Mouse (Mus musculus) G1E (cell line): ENCODE data around the gene Srp54c. TPM values are rescaled to one million over a fixed set of nuclear protein-coding genes. Genes with fewer than 3 reads are reported as not detected.

Experiments
- ATAC-seq: 2 replicates; pipeline ENCODE4 v1.8.0; 2016; ENCODE audit warnings: mild to moderate bottlenecking; ENCODE audit not compliant: insufficient number of reproducible peaks, poor library complexity, low FRiP score, severe bottlenecking; ENCODE audit errors: extremely low read depth
- DNase-seq: peaks from one replicate; pipeline ENCODE4 v3.0.0; 2012; ENCODE audit warnings: low spot score
- H3K27me3 ChIP-seq: 2 replicates; pipeline ENCODE4 v1.6.1; 2012; ENCODE audit warnings: mild to moderate bottlenecking, low read length, inconsistent platforms; ENCODE audit not compliant: insufficient read depth
- H3K36me3 ChIP-seq: replicated peaks from 2 replicates; pipeline ENCODE3; 2012; ENCODE audit warnings: mild to moderate bottlenecking, inconsistent platforms
- H3K4me1 ChIP-seq: 2 replicates; pipeline ENCODE4 v1.6.1; 2012; ENCODE audit warnings: low read depth, low read length, inconsistent platforms, mixed read lengths; ENCODE audit not compliant: insufficient read depth
- H3K4me3 ChIP-seq: 2 replicates; pipeline ENCODE4 v1.5.1; 2012; ENCODE audit warnings: low read depth, mild to moderate bottlenecking, inconsistent platforms, low read length, moderate library complexity, mixed read lengths
- H3K9me3 ChIP-seq: replicated peaks from 2 replicates; pipeline ENCODE4 v1.6.1; 2012; ENCODE audit warnings: inconsistent platforms
- CTCF ChIP-seq: IDR thresholded peaks from 2 replicates; pipeline ENCODE4 v1.5.1; 2012; ENCODE audit warnings: low read depth, low read length, inconsistent platforms, mixed read lengths
- GATA1 ChIP-seq: IDR thresholded peaks from 2 replicates; pipeline ENCODE4 v1.6.1; 2012; ENCODE audit warnings: borderline replicate concordance, low read length, inconsistent platforms, mixed read lengths
- GATA2 ChIP-seq: IDR thresholded peaks from 2 replicates; pipeline ENCODE4 v1.6.1; 2012; ENCODE audit warnings: low read depth, low read length, inconsistent platforms, borderline replicate concordance
- POLR2AphosphoS5 ChIP-seq: IDR thresholded peaks from 2 replicates; pipeline ENCODE4 v1.6.1; 2012; ENCODE audit warnings: low read depth, low read length, inconsistent platforms; ENCODE audit not compliant: insufficient replicate concordance
- TAL1 ChIP-seq: conservative IDR thresholded peaks from 2 replicates; pipeline ENCODE4 v1.6.1; 2012; ENCODE audit warnings: low read depth, low read length, inconsistent platforms, mixed read lengths
- polyA plus RNA-seq: library from polyadenylated mRNA; stranded (reverse); fragments of >175 nt; gene quantifications from 2 replicates; pipeline ENCODE4 v1.2.3, GENCODE M21; 2012
- total RNA-seq, 2 experiments: library from RNA; stranded (forward) in 1 of 2; stranded (reverse) in 1 of 2; fragments of 200-1000 nt in 1 of 2; fragments of >200 nt in 1 of 2; fragmentation: Nextera tagmentation in 1 of 2; gene quantifications; 2 replicates each; pipeline ENCODE4 v1.2.3; 2014 to 2017

Gene Srp54c
- total and polyA plus RNA-seq, 3 experiments, result 2.3 to 154 (median 102) TPM

DNA sequence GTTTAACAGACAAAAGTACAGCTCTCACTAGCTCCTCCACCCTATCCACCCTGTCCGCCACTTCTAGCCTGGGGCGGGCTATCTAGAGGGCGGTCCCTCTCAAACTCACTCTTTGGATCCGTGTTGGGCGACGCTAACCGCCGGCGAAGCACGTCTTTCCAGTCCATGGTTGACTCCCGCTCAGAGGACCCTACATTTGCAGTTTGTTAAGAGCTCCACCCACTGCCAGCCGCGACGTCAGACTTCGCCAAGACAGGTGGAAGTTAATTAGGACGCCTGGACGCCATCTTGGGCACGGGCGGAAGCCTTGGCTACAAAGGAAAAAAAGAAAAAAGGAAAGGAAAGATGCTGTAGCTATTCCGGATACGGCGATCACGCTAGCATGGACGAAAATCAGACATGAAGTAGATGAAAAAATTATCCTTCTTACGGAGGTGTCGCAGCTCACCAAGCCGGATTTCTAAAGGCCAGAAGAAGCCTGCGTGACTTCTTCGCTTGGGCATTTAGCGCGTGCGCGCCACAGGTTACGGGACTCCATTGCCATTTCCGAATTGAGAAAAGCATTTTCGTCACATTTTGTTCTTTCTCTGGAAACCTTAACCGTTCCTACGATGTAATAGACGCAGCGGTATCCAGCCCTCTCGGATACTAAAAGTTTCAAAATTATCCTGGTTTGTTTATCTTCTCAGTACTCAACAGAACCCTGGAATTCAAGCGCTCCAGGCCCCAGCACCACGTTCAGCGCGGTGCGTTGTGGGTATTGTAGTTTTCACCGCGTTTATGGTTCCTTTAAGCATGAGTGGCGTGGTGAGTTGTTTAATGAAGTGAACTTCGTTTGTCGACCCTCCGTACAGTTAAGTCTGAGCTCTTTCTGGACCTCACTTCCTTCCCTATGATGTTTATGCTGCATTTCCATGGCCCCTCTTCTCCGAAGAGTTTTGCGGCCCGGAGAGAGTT, 72.8 kb downstream of the Srp54c start, which contains the start of gene Ppp2r3c:
Gene Ppp2r3c, minus strand, starts transcription at position 514 of the 957 bp plus-strand sequence.
- peak; percentile 87 for DNase-seq
- Histone ChIP-seq H3K4me3 (peak within 1 kb of the TSS; percentile 72), H3K36me3 (peaks cover 57% of the 10 kb centered on the region), H3K4me1 (peaks cover 44% of the 10 kb centered on the region), H3K9me3 (peaks cover 5% of the 10 kb centered on the region), H3K27me3 (no peaks in the 10 kb centered on the region)
- TF ChIP-seq GATA1 (no peak), GATA2 (no peak)
- peak; percentile 90 for ATAC-seq

DNA sequence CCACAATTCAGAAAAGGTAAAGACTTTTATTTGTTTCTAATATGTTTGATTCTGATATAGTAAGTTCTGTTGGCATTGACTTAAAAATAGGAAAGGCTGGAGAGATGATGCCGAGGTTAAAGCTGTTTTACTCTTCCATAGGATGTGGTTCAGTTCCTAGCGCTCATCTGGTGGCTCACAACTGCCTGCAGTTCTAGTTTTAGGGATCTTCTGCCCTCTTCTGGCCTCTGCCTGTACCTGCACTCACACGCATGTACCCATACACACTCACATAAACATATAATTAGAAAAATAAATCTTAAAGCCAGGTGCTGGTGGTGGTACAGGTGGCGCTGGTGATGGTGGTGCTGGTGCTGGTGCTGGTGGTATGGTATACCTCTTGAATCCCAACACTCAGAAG, 76.4 kb downstream of the Srp54c start:
- H3K36me3 ChIP-seq, result peaks cover 57% of the 10 kb centered on the region
- TF ChIP-seq TAL1 (no peak), CTCF (no peak), GATA2 (no peak), GATA1 (no peak), POLR2AphosphoS5 (no peak)

DNA sequence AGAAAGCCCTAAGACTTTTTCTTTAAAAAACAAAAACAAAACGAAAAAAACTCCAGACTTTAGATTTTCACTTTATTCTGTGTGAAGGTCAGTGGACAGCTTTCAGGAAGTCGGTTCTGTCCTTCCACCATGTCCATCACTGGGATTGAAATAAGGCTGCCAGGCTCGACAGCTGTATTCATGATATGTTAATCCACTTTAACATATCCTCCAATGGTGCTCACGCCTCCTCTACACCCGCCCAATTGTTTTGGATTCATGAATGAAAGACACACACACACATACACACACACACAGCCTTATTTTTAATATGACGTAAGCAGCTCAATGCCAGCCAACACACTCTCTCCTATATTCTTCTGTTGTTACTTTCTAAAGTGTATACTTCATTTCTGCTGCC, 77.6 kb downstream of the Srp54c start:
- H3K4me3 ChIP-seq, result no peak overlapping the region
- TF ChIP-seq POLR2AphosphoS5, result no peak
- TF ChIP-seq CTCF, result no peak
- no peak for TF ChIP-seq GATA2
- no peak for TF ChIP-seq GATA1
- TF ChIP-seq TAL1, result no peak
- H3K36me3 ChIP-seq, result peaks cover 67% of the 10 kb centered on the region
- H3K9me3 ChIP-seq, result peaks cover 5% of the 10 kb centered on the region
- H3K4me1 ChIP-seq, result peaks cover 34% of the 10 kb centered on the region
- ATAC-seq, result no peak
- no peak for DNase-seq
- no peaks in the 10 kb centered on the region for H3K27me3 ChIP-seq

More for the DNA sequence above, 76.4 kb downstream of the Srp54c start:
- DNase-seq, result no peak
- peaks cover 34% of the 10 kb centered on the region for H3K4me1 ChIP-seq
- H3K27me3 ChIP-seq, result no peaks in the 10 kb centered on the region
- H3K9me3 ChIP-seq, result peaks cover 5% of the 10 kb centered on the region
- no peak for ATAC-seq
- no peak overlapping the region for H3K4me3 ChIP-seq

DNA sequence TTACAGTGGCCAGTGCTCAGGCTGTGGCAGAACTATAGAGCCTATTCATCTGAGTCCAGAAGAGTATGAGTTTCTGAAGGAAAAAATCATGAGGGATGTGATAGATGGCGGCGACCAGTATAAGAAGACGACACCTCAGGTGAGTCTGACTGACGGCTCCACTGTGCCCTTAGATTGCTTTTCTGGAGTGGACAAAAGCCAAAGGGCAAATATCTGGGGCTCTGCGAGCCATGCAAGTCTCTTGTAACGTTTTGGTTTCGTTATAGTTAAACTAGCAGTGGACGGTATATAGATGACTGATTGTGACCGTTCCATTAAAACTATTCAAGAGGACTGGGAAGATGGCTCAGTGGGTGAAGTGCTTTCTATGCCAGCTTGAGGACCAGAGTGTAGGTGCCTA, 78.8 kb downstream of the Srp54c start:
- H3K36me3 ChIP-seq, result peaks cover 75% of the 10 kb centered on the region
- H3K4me1 ChIP-seq, result peaks cover 30% of the 10 kb centered on the region
- DNase-seq, result no peak
- H3K27me3 ChIP-seq, result no peaks in the 10 kb centered on the region
- no peak for ATAC-seq
- peaks cover 5% of the 10 kb centered on the region for H3K9me3 ChIP-seq
- no peak for TF ChIP-seq TAL1
- TF ChIP-seq CTCF, result no peak
- TF ChIP-seq GATA2, result no peak
- no peak for TF ChIP-seq GATA1
- no peak for TF ChIP-seq POLR2AphosphoS5
- H3K4me3 ChIP-seq, result no peak overlapping the region

DNA sequence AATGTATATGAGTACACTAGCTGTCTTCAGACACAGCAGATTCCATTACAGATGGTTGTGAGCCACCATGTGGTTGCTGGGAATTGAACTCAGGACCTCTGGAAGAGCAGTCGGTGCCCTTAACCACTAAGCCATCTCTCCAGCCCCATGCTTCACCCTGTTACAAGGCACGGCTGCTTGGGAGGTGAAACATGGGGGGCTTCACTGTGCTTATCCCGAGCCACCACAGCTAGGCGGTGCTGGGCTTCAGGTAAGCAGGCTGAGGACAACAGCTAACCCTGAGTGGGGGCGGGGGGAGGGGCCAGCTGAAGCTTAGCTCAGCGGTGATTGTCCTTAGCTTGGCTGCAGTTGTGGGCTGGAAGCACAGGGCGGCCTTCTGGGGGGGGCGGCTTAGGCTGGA, 79.5 kb downstream of the Srp54c start:
- TF ChIP-seq GATA2 (no peak), CTCF (no peak), TAL1 (no peak), POLR2AphosphoS5 (no peak), GATA1 (no peak)
- Histone ChIP-seq H3K4me1 (peaks cover 25% of the 10 kb centered on the region), H3K27me3 (no peaks in the 10 kb centered on the region), H3K9me3 (peaks cover 5% of the 10 kb centered on the region), H3K36me3 (peaks cover 79% of the 10 kb centered on the region), H3K4me3 (no peak overlapping the region; the same call in 1 of the 2 replicates)
- DNase-seq, result no peak
- no peak for ATAC-seq

DNA sequence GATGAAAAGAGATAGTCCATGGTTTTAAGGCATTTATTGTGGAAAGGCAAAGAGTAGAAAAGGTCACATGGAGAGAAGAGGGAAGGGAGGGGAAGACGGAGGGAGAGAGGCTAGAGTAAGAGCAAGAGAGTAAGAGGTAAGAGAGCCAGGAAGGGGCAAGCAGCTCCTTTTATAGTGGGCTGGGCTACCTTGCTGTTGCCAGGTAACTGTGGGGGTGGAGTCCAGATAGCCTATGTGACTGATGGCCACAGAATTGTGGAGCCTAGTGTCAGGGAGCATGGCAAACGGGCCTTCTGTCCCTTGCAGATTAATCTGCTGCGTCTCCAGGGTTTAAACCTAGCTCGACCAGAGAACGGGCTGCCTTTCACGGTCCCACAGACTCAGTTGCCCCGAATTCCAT, 81.9 kb downstream of the Srp54c start:
- Histone ChIP-seq H3K27me3 (no peaks in the 10 kb centered on the region), H3K36me3 (peaks cover 87% of the 10 kb centered on the region), H3K4me1 (peaks cover 24% of the 10 kb centered on the region), H3K4me3 (no peak overlapping the region), H3K9me3 (no peaks in the 10 kb centered on the region)
- no peak for DNase-seq
- no peak for ATAC-seq
- TF ChIP-seq GATA2, result no peak
- no peak for TF ChIP-seq TAL1
- no peak for TF ChIP-seq POLR2AphosphoS5
- TF ChIP-seq CTCF, result no peak
- no peak for TF ChIP-seq GATA1

Other genes starting within 250 kb of the Srp54c start
- not detected in 2 replicates for gene Gm20403, start 243.6 kb upstream of the Srp54c start, total RNA-seq (2014; fragmentation: Nextera tagmentation)
- not detected in 2 replicates for gene Gm20403, start 243.6 kb upstream of the Srp54c start, total RNA-seq (2017)
- 0.46 and 0.79 TPM in 2 replicates for gene Gm20403, start 243.6 kb upstream of the Srp54c start, polyA plus RNA-seq
- gene Baz1a, start 215.8 kb upstream of the Srp54c start, total RNA-seq (2014; fragmentation: Nextera tagmentation), result 343 and 370 TPM in 2 replicates
- gene Baz1a, start 215.8 kb upstream of the Srp54c start, total RNA-seq (2017), result 138 and 174 TPM in 2 replicates
- 34.1 and 35.2 TPM in 2 replicates for gene Baz1a, start 215.8 kb upstream of the Srp54c start, polyA plus RNA-seq
- gene 2700097O09Rik, start 150.1 kb upstream of the Srp54c start, total RNA-seq (2014; fragmentation: Nextera tagmentation), result 46.5 and 53.1 TPM in 2 replicates
- gene 2700097O09Rik, start 150.1 kb upstream of the Srp54c start, total RNA-seq (2017), result 42.5 and 42.8 TPM in 2 replicates
- 1.5 and 1.7 TPM in 2 replicates for gene 2700097O09Rik, start 150.1 kb upstream of the Srp54c start, polyA plus RNA-seq
- 287 and 299 TPM in 2 replicates for gene Srp54a, start 149.9 kb upstream of the Srp54c start, total RNA-seq (2014; fragmentation: Nextera tagmentation)
- 279 and 303 TPM in 2 replicates for gene Srp54a, start 149.9 kb upstream of the Srp54c start, total RNA-seq (2017)
- 67.6 and 70.2 TPM in 2 replicates for gene Srp54a, start 149.9 kb upstream of the Srp54c start, polyA plus RNA-seq
- 6.9 and 11.7 TPM in 2 replicates for gene Fam177a, start 105.7 kb upstream of the Srp54c start, total RNA-seq (2014; fragmentation: Nextera tagmentation)
- 22.7 and 26.1 TPM in 2 replicates for gene Fam177a, start 105.7 kb upstream of the Srp54c start, total RNA-seq (2017)
- 6.7 and 7.4 TPM in 2 replicates for gene Fam177a, start 105.7 kb upstream of the Srp54c start, polyA plus RNA-seq
- 128 and 152 TPM in 2 replicates for gene Srp54b, start 75.1 kb upstream of the Srp54c start, total RNA-seq (2014; fragmentation: Nextera tagmentation)
- gene Srp54b, start 75.1 kb upstream of the Srp54c start, total RNA-seq (2017), result 217 and 252 TPM in 2 replicates
- gene Srp54b, start 75.1 kb upstream of the Srp54c start, polyA plus RNA-seq, result 133 and 152 TPM in 2 replicates
- 19.1 and 22.5 TPM in 2 replicates for gene 1700047I17Rik2, start 30.6 kb upstream of the Srp54c start, total RNA-seq (2014; fragmentation: Nextera tagmentation)
- not detected in 2 replicates for gene 1700047I17Rik2, start 30.6 kb upstream of the Srp54c start, total RNA-seq (2017)
- gene 1700047I17Rik2, start 30.6 kb upstream of the Srp54c start, polyA plus RNA-seq, result not detected in 2 replicates
- 50.0 and 52.7 TPM in 2 replicates for gene 1110008L16Rik, start 69.4 kb downstream of the Srp54c start, total RNA-seq (2014; fragmentation: Nextera tagmentation)
- 38.5 and 40.4 TPM in 2 replicates for gene 1110008L16Rik, start 69.4 kb downstream of the Srp54c start, total RNA-seq (2017)
- gene 1110008L16Rik, start 69.4 kb downstream of the Srp54c start, polyA plus RNA-seq, result 3.0 and 4.0 TPM in 2 replicates
- 52.3 and 59.3 TPM in 2 replicates for gene Ppp2r3c, start 72.8 kb downstream of the Srp54c start, total RNA-seq (2014; fragmentation: Nextera tagmentation)
- gene Ppp2r3c, start 72.8 kb downstream of the Srp54c start, total RNA-seq (2017), result 35.7 and 39.2 TPM in 2 replicates
- 1.2 and 1.6 TPM in 2 replicates for gene Ppp2r3c, start 72.8 kb downstream of the Srp54c start, polyA plus RNA-seq
- 174 and 191 TPM in 2 replicates for gene Psma6, start 154.1 kb downstream of the Srp54c start, total RNA-seq (2014; fragmentation: Nextera tagmentation)
- 518 and 536 TPM in 2 replicates for gene Psma6, start 154.1 kb downstream of the Srp54c start, total RNA-seq (2017)
- 26.6 and 37.1 TPM in 2 replicates for gene Psma6, start 154.1 kb downstream of the Srp54c start, polyA plus RNA-seq